Mouse (Mus musculus) gastrocnemius, adult 2 months (tissue): ENCODE data around the gene Guk1. TPM values are rescaled to one million over a fixed set of nuclear protein-coding genes. Genes with fewer than 3 reads are reported as not detected.

Experiments used
- DNase-seq: peaks from one replicate; pipeline ENCODE4 v3.0.0; 2022
- H3K27ac ChIP-seq: fragments of 200-600 bp; 2 replicates; pipeline ENCODE4 v1.8.1; 2022; ENCODE audit warnings: mild to moderate bottlenecking
- H3K4me3 ChIP-seq: fragments of 200-600 bp; 2 replicates; pipeline ENCODE4 v1.8.1; 2022; ENCODE audit warnings: mild to moderate bottlenecking, moderate library complexity
- CTCF ChIP-seq: fragments of 200-600 bp; IDR thresholded peaks from 2 replicates; pipeline ENCODE4 v1.8.1; 2022; ENCODE audit warnings: antibody characterized with exemption, mild to moderate bottlenecking, moderate library complexity
- intact Hi-C: fragments of 180-260 bp; cut with DNase I; formaldehyde crosslinking; loops from one replicate; pipeline ENCODE4 v1.15.1; 2025
- total RNA-seq, 2 experiments: library from RNA; stranded (reverse); gene quantifications; 2 replicates each; pipeline ENCODE4 v1.2.3; 2021

Guk1 gene
- total RNA-seq, 2 experiments from 2014 or later: 25.4 to 28.7 TPM

DNA sequence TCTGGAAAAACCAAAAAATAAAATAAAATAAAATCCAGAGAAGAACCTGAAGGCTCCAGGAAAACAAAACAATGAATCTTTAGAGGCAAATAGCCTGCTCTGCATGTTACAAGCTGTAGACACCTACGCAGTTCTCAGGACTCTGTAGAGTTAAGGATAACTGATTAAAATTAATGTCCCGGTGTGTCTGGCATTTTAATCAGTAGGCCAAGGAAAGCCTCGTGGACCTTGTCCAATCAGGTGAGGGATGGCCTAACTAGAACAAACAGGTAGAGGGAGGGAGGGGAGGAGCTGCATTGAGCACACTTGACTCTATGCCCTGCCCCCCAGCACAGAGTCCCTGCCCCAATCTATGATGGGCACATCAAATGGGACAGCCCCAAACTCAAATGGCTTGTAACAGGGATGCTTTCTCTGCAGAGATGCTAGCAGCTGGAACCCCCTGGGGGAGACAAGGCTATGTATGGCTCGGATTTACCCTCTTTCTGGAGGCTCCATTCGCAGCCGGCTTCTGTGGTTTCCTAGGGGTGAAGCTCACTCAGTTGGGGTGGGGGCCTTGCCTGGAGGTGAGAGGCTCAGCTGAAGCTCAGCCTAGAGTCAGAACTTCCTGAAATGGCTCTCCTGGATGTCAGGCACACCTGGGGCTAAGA is 17.7 kb downstream of the Guk1 start:
- no peak for TF ChIP-seq CTCF
- Histone ChIP-seq H3K4me3 (no peak overlapping the region), H3K27ac (no peak overlapping the region)
- no peak for DNase-seq
- intact Hi-C loops: no loop called here

DNA sequence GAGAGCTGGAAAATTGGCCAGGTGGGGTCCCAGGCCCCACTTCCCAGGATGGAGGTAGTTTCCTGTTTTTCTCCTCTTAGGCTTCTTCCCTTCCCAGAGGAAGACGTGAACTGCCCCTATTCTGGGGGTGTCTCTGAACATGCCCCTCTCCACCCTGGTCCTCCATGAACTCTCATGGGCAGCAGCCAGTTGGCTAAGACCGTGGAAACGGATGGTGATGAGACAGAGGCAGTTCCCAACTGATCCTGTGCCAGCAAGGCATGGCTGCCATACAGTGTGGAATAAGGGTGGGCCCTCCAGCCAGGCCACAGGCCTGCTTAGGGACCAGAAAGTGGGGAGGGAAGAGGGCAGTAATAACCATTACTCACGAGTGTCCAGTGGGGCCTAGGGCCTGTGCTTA is 21.5 kb downstream of the Guk1 start:
- intact Hi-C loops: no loop called here
- H3K4me3 ChIP-seq: no peak overlapping the region
- no peak for DNase-seq
- no peak for TF ChIP-seq CTCF
- no peak overlapping the region for H3K27ac ChIP-seq

DNA sequence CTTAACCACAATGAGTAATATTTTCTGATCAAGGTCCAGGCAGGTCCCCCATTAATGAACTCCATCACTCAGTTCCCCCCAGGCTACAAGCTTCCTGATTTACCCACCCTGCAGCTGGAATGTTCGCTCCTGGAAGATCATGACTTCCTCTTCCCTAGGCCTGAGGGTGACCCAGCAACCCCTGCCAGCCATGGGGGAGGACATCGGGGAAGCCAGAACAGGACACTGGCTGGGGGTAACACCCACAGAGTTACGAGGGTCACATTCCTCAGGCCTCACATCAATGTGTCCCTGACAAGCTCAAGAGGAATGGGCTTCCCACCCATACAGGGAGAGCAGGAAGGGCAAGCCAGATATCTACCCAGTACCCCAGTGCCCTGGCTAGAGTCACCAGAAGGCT is 22.2 kb downstream of the Guk1 start:
- no peak for DNase-seq
- H3K27ac ChIP-seq: no peak overlapping the region
- no peak for TF ChIP-seq CTCF
- no peak overlapping the region for H3K4me3 ChIP-seq
- intact Hi-C loops: no loop called here

DNA sequence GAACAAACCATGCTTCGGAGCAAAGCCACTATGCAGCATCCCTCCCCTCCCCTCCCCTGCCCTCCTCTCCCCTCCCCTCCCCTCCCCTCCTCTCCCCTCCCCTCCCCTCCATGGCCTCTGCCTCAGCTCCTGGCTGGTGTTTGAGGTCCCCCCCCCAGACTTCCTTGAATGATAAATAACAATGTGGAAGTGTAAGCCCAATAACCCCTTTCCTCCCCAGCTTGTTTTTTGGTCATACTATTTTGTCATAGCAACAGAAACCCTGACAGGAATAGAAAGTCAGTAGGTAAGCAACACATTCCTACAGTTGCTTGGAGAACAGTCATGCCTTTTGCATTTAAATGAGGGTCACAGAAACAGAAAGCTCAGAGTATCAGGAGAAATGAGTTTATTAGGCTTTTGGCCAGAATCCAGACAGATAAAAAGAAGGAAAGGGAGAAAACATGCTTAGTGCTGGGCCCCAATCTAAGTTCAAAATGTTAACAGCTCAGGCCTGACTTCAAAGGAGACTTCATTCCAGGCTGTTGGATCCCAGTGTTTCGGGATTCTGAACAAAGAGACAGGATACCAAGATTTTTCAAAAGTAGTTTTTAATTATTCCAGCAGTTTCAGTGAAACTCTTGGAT is 26.3 kb downstream of the Guk1 start:
- TF ChIP-seq CTCF: no peak
- intact Hi-C loops: no loop called here
- no peak for DNase-seq

DNA sequence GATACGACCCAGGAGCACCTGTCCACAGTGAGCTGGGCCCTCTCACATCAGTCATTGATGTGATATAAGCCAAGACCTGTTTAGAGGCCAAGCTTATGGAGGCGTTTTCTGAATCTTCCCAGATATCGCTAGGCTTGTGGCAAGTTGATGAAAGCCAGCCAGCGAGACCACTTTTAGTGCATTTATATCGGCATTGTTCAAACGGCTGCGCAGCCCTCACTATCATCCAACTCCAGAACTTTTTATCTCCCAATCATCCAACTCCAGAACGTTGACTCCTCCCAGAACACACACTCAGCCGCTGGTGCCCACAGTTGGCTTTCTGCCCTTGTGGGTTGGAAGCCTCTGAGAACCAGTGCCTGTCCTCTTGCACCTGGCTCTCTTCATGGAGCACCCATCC is 27.6 kb downstream of the Guk1 start:
- peak overlapping the region; percentile 76 for H3K4me3 ChIP-seq
- no peak for DNase-seq
- intact Hi-C loops: no loop called here

More for the DNA sequence above, 26.3 kb downstream of the Guk1 start:
- Histone ChIP-seq H3K4me3 (no peak overlapping the region), H3K27ac (no peak overlapping the region)

DNA sequence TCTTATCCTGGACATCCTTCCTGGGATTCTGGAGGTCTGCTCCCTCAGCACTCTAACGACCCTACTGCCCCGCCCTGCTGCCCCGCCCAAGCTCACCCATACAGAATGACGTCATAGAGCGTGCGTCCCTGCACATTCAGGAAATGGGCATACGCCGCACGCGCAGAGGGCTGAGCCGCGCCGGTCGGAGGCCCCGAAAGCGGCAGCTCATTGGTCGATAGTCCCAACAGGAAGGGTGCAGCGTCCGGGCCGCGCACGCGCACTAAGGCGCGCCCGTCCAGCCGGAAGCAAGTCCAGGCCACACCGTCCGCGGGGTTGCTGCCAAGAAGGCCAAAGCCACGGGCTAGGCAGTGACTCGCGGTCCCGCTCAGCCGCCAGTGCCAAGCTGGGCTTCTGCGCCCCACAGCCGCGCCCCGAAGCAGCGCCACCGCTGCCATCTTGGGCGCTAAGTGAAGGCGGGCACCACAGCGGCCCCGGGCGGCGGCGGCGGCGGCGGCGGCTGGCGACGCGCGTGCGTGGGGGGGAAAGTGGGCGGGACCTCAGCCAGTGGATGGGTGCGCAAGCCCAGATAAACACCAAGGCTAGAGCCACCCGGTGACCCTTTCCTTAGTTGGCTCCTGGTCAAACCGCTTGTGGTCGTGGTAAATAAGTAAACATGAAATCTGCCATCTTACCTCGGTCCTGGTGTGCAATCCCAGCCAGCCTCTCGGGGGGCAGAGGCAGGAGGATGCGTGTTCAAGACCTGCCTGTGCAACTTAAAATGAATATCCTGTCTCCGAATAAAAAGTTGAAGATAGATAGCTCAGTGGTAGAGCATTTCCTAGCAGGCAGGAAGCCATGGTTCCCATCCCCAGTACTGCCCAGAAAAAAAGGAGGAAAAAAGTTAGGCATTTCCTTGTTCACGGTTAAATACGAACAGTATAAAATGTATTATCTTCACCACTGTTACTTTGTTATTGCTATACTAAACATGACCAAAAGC is 28.5 kb downstream of the Guk1 start, which contains the start of gene Iba57:
Iba57 (minus strand) TSS at position 485 of the 982 bp plus-strand sequence.
- Histone ChIP-seq H3K27ac (peak within 1 kb of the TSS; percentile 99), H3K4me3 (peak within 1 kb of the TSS; percentile 76)
- intact Hi-C loops: loop anchor here (1.0 kb wide), 1 partner anchor 25 kb away; no protein-coding TSS in a partner anchor
- DNase-seq: peak; percentile 99
- TF ChIP-seq CTCF: peak; percentile 52

More for the DNA sequence above, 27.6 kb downstream of the Guk1 start:
- TF ChIP-seq CTCF: no peak
- peak overlapping the region; percentile 99 for H3K27ac ChIP-seq

DNA sequence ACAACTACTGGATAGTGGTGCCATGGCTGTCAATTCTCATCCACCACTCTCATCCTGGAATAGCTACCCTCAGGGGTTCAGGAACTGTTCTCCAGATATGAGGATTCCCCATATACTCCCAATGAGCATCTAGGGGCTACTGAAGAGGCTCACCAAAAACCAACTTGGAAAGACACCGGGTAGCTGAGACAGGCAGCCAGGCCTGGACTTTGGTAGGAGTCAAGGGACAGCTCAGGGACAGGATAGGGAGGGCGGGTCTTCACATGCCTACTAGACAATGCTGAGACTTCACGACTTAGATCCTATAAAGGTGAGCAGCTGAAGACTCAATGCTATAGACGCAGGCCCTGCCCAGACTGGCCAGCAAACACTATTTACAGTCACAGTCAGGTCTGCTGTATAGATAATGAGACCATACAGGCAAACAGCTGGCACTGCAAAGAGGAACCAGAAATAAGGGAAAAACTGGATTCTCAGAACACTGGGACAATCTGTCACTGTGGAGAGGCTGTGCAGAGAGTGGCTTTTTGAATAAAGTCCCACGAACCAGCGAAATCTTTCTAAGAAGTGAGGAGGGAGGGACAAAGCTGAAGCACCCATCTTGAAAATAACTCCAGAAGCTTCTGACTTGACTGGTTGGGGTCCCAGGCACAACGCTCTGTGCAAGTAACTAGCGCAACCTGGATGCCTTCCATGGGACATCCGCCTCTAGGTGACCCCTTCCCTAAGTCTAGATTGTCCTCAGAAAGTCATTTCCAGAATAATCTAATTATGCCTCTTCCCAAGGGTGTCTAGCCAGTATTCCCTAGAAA is 29.4 kb downstream of the Guk1 start:
- H3K27ac ChIP-seq: peak overlapping the region; percentile 99
- H3K4me3 ChIP-seq: peak overlapping the region; percentile 76
- TF ChIP-seq CTCF: no peak
- no peak for DNase-seq
- intact Hi-C loops: loop anchor here (1.0 kb wide), 1 partner anchor 24 kb away; no protein-coding TSS in a partner anchor

DNA sequence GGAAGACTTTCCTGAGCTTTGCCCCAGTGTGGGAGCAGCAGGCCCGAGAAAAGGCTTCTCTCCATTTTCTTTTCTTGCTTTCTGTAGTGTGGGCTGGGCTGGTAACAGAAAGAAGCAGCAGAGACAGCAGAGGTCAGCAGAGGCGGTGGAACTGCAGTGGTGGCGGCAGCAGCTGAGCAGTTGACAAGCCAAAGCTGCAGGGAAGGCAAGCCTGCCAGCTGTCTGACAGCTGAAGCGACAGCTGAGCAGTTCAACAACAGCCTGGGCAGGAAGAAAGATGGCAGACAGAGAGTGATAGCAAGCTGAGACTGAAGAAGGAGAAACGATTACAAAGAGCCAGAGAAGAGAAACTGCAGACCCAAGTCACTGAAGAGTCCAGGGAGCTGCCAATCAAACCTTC is 30.6 kb downstream of the Guk1 start:
- H3K4me3 ChIP-seq: peak overlapping the region; percentile 38
- H3K27ac ChIP-seq: peak overlapping the region; percentile 99
- TF ChIP-seq CTCF: peak; percentile 46
- intact Hi-C loops: loop anchor here (1.0 kb wide), 1 partner anchor 22 kb away; the partner anchor contains the start of gene Gjc2
- peak; percentile 81 for DNase-seq

DNA sequence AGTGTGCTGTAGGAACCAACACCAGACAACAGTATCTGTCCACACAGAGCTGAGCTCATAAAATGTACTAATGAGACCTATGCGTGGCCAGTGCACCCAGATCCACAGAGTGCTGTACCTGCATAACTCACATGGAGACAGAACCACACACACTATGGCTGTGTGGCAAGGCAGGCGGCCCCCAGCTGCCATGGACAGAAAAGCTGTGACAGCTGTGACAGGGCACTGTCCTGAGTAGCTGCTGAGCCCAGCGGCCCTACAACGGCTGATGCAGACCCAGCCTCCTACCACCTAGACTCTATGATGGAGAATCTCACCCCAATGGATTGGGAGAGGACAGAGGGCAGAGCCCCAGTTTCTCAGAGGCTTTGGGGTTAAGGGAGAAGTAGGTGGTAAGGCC is 32.5 kb downstream of the Guk1 start:
- Histone ChIP-seq H3K27ac (no peak overlapping the region), H3K4me3 (no peak overlapping the region)
- intact Hi-C loops: no loop called here
- DNase-seq: peak; percentile 12
- TF ChIP-seq CTCF: no peak

DNA sequence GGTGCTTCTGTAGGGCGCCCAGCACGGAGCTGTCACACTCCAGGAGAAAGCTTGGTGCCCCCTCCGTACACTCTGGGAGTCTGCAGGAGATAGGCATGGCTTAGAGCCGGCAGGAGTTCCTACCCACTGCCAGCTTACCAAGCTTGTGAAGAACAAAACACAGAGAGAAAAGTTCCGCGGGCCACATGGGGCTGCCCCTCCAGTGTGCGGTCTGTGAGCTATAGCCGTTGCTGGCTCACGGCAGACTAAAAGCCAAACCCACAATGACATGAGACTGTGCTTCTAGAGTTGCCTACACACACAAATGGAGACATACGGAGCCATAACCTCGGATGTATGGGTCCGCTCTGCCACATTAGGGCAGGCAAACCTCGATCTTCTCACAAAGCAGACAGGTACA is 32.9 kb downstream of the Guk1 start:
- no peak overlapping the region for H3K27ac ChIP-seq
- DNase-seq: peak; percentile 20
- no peak for TF ChIP-seq CTCF

DNA sequence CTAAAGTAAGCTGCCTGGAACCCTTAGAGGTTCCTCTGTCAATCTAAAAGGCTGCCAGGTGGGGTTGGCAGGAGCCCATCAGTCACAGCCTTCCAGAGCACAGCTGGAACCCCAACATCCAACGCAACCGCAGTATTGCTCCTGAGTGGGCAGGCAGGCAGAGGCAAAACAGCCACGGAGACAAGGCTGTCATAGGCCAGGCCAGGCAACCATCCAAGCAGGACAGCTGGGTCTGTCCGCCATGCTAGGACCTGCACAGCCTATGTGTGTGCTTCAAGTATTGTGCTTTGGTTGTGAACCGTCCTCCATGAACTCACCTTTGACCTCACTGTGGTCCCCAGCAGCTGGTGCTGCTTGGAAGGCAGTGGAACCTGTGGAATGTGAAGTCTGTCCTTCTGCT is 36.1 kb downstream of the Guk1 start:
- Histone ChIP-seq H3K27ac (no peak overlapping the region), H3K4me3 (no peak overlapping the region)
- intact Hi-C loops: no loop called here
- DNase-seq: no peak
- no peak for TF ChIP-seq CTCF

More for the DNA sequence above, 32.9 kb downstream of the Guk1 start:
- H3K4me3 ChIP-seq: no peak overlapping the region
- intact Hi-C loops: no loop called here

DNA sequence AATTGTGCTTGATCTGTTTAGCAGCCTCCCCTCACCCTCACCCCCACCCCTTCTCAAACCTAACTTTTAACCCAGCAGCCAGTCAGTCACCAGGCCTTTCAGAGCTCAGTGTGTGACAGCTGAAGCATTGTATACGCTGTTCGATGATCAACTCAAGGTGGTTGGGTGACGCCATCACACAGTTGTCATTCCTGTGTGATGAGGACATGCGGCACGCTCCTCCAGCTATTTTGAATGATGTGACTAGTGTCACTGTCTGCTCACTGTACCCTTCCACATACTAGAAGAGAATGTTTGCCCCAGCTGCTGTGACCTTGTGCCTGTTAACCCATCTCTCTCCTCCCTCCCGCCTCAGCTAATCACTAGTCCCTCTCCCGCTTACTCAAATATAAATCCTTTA is 37.8 kb downstream of the Guk1 start:
- no peak overlapping the region for H3K4me3 ChIP-seq
- intact Hi-C loops: no loop called here
- no peak for TF ChIP-seq CTCF
- no peak for DNase-seq
- peak overlapping the region; percentile 35 for H3K27ac ChIP-seq
